Mouse (Mus musculus) heart, adult 2 months (tissue): ENCODE data around the gene Mfrp. TPM values are rescaled to one million over a fixed set of nuclear protein-coding genes. Genes with fewer than 3 reads are reported as not detected.

ENCODE experiments used
- DNase-seq, 2 experiments: peaks; one replicate each; pipeline ENCODE4 v3.0.0; 2021
- H3K27ac ChIP-seq: fragments of 200-600 bp; 2 replicates; pipeline ENCODE4 v1.8.1; 2022
- H3K27me3 ChIP-seq: fragments of 200-500 bp; 2 replicates; pipeline ENCODE4 v1.6.1; 2012; ENCODE audit warnings: mild to moderate bottlenecking, low read length, inconsistent platforms, mixed read lengths; ENCODE audit not compliant: control insufficient read depth, insufficient read depth
- H3K36me3 ChIP-seq: fragments of 200-500 bp; 2 replicates; pipeline ENCODE4 v1.6.1; 2012; ENCODE audit warnings: low read length, inconsistent platforms; ENCODE audit not compliant: control insufficient read depth, insufficient read depth
- H3K4me1 ChIP-seq: fragments of 200-500 bp; 2 replicates; pipeline ENCODE4 v1.6.1; 2011; ENCODE audit warnings: low read length; ENCODE audit not compliant: control insufficient read depth, insufficient read depth
- H3K4me3 ChIP-seq: fragments of 200-600 bp; 2 replicates; pipeline ENCODE4 v1.8.1; 2022
- H3K79me2 ChIP-seq: fragments of 200-500 bp; replicated peaks from 2 replicates; pipeline ENCODE4 v1.6.1; 2012; ENCODE audit warnings: mild to moderate bottlenecking, inconsistent platforms, low read length, moderate library complexity, mixed read lengths; ENCODE audit not compliant: control insufficient read depth, insufficient read depth
- H3K9ac ChIP-seq: fragments of 200-500 bp; 2 replicates; pipeline ENCODE4 v1.6.1; 2012; ENCODE audit warnings: low read depth, mild to moderate bottlenecking, control low read depth, inconsistent platforms, low read length, mixed read lengths
- CTCF ChIP-seq: fragments of 200-600 bp; IDR thresholded peaks from 2 replicates; pipeline ENCODE4 v1.8.1; 2022; ENCODE audit warnings: antibody characterized with exemption, mild to moderate bottlenecking, moderate library complexity
- EP300 ChIP-seq: fragments of 200-500 bp; IDR thresholded peaks from 2 replicates; pipeline ENCODE4 v1.6.1; 2011; ENCODE audit warnings: low read depth, low read length, control low read depth; ENCODE audit not compliant: insufficient read depth
- POLR2A ChIP-seq: fragments of 200-500 bp; IDR thresholded peaks from 2 replicates; pipeline ENCODE4 v1.6.1; 2011; ENCODE audit warnings: mild to moderate bottlenecking, low read depth, low read length, control low read depth; ENCODE audit not compliant: insufficient read depth
- WGBS: fragments of 180-500 bp; shearing (Covaris S2); methylation state at CpG from one replicate; pipeline ENCODE4 v1.1.7; 2018; 5-methylcytosine and 5-hydroxymethylcytosine counted together
- intact Hi-C: fragments of 180-260 bp; cut with DNase I; formaldehyde crosslinking; loops from one replicate; pipeline ENCODE4 v1.15.1; 2025
- polyA plus RNA-seq: library from polyadenylated mRNA; depleted of rRNA; stranded (reverse); fragments of >200 nt; gene quantifications from 2 replicates; pipeline ENCODE4 v1.2.3, GENCODE M21; 2012
- total RNA-seq, 2 experiments: library from RNA; stranded (reverse); gene quantifications; 2 replicates each; pipeline ENCODE4 v1.2.3; 2021

The Mfrp gene
- total and polyA plus RNA-seq, 3 experiments: 0.04 to 0.05 TPM; not detected in 1

DNA sequence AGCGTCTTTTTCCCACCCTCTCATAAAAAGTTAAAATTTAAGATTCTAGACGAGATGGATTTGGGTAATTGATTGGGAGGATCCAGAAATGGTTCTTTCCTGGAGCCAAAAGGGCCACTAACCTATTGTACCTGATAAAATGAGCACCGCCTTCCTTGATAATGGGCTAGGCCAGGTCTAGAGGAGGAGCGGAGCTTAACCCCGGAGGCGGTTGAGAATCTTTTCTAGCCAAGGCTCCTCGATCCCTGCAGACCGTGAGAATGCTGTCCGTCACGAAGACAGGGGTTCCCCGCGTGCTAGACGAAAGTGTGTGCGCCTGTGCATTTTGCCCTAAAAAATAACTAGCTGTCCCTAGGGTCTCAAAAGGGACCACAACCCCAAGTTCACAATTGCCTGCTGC lies 17.3 kb upstream of the Mfrp start:
- peak overlapping the region; percentile 90 for H3K27ac ChIP-seq
- H3K79me2 ChIP-seq: no peaks in the 10 kb centered on the region
- intact Hi-C loops: loop anchor here (2.0 to 10.0 kb wide), 2 partner anchors 25 to 401 kb away; partner anchors contain the start of gene Bcl9l
- peaks cover 3% of the 10 kb centered on the region for H3K36me3 ChIP-seq
- peak overlapping the region; percentile 61 for H3K9ac ChIP-seq
- TF ChIP-seq CTCF: no peak
- TF ChIP-seq EP300: no peak
- TF ChIP-seq POLR2A: no peak
- 4% methylated on average over 14 of the region's 14 CpGs for WGBS
- H3K27me3 ChIP-seq: no peaks in the 10 kb centered on the region
- H3K4me3 ChIP-seq: peak overlapping the region; percentile 62
- DNase-seq: no peak
- H3K4me1 ChIP-seq: peaks cover 12% of the 10 kb centered on the region

DNA sequence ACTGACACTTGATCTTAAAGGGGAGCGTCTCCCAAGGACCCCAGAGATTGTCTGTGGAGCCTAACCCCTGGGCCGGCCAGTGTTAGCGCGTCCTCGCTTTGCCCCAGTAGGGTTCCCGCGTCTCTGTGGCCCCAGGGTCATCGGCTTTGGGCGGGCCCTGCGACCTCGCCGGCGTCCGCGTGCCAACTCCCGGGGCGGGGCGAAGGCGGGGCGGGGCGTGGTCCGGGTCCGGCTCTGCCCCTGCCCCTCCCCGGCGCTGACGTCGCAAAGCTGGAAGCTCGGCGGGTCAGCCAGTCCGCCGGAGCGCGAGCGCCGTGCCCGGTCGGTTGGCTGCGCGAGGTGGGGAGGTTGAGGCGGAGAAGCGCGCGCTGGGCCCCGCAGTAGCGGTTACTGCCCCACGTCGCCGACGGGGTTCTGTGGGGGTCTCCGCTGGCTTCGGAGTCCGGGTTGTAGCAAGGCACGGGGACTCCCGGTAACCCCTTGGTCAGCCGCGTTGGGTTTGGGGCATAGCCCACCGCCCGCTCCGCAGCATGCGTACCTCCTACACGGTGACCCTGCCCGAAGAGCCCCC lies 16.8 kb upstream of the Mfrp start:
- Histone ChIP-seq H3K9ac (peak overlapping the region; percentile 97), H3K27ac (peak overlapping the region; percentile 90), H3K4me3 (peak overlapping the region; percentile 62), H3K4me1 (peaks cover 8% of the 10 kb centered on the region), H3K27me3 (no peaks in the 10 kb centered on the region), H3K79me2 (no peaks in the 10 kb centered on the region), H3K36me3 (peaks cover 5% of the 10 kb centered on the region)
- TF ChIP-seq CTCF: peak; percentile 7; the same call in 1 of the 2 replicates
- TF ChIP-seq POLR2A: peak; percentile 85
- 0 out of 2 replicates have a peak, but pooled peaks have one; percentile 5 for TF ChIP-seq EP300
- intact Hi-C loops: loop anchor here (2.0 to 10.0 kb wide), 2 partner anchors 24 to 400 kb away; partner anchors contain the start of gene Bcl9l
- peak; percentile 96 to 98 for DNase-seq
- WGBS: under 1% methylated on average over 62 of the region's 62 CpGs

DNA sequence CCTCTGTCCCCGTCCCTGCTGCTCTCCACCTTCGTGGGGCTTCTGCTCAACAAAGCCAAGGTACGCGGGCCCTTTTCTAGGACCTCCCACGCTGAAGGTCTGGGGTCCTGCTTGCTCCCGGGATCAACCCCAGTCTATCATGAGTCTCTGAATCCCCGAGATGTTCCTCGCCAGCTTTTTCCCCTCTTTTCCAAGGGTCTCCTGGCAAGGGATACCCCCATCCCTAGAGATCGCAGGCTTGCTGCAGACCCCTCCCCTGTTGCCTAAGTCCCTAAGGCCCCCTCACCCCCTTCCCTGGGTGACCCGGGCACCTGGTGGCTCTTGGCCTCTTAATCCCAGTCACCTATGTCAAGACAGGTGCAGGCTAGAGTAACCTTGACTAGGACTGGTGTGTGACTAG lies 16.3 kb upstream of the Mfrp start:
- 10% methylated on average over 10 of the region's 10 CpGs for WGBS
- TF ChIP-seq EP300 (no peak), CTCF (no peak), POLR2A (no peak)
- peak overlapping the region; percentile 97 for H3K9ac ChIP-seq
- peaks cover 7% of the 10 kb centered on the region for H3K36me3 ChIP-seq
- H3K4me3 ChIP-seq: peak overlapping the region; percentile 62
- H3K27ac ChIP-seq: peak overlapping the region; percentile 90
- no peaks in the 10 kb centered on the region for H3K79me2 ChIP-seq
- no peak for DNase-seq
- H3K27me3 ChIP-seq: no peaks in the 10 kb centered on the region
- peaks cover 5% of the 10 kb centered on the region for H3K4me1 ChIP-seq
- intact Hi-C loops: loop anchor here (2.0 to 10.0 kb wide), 2 partner anchors 24 to 400 kb away; partner anchors contain the start of gene Bcl9l

DNA sequence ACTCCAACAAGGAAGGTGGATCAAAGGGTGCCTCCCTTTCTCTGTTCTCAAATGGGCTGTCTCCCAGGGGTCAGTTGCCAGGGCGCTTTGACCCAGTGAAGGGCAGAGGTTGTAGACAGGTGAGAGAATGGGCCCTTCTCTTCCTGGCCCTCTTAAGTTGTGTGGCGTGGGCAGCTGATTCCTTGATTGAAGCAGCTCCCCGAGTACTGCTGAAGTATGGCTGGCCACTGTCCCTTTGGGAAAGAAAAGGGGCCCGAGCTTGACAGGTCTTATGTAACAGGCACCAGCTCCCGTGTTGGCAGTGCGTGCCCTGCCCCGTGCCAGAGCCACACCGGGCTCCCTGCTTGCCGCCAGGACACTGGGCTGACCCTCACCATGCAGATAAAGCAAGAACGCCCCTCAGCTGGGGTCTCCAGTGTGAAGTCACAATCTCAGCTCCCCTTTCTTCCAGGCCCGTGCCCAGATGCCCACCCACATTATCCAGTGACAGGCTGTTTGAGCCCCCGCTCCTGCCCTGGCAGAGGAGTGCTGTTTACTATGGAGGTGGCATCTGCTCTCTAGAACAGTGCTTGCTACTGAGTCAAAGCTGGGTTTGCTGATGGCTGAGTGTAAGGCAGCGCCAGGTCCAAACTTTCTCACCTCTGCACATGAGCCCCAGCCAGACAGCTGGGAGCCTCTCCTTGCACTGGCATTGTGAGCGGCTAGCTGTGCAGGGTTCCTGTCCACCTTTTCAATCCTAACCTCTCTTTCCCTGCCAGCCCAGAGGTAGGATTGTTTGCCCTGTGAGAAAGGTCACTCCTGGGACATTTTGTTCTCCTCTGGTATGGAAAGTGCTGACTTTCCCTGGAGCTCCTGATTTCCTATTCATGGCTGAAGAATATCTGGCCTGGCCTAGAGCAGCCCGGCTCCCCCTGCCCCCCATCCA lies 15.5 kb upstream of the Mfrp start:
- H3K4me1 ChIP-seq: peaks cover 5% of the 10 kb centered on the region
- H3K27ac ChIP-seq: peak overlapping the region; percentile 90
- intact Hi-C loops: loop anchor here (2.0 to 10.0 kb wide), 2 partner anchors 23 to 399 kb away; partner anchors contain the start of gene Bcl9l

DNA sequence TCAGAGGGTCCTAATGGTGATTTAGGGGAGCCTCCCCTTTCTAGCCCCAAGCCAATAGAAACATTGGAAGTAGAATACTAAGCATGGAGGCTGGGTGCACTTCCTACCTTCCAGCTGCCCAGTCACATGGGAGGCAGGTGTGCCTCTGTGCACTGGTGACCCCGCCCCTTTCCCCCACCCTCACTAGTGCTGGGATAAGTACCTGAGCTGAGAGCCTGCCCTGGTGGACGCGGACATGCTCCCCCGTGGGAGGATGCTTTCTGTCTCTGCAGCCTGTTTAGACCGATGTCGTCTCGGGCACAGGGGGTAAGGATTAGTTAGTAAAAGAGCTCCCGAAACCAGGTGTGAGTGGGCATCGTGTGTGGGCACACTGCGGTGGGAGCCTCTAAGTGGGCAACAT lies 14.6 kb upstream of the Mfrp start:
- peaks cover 7% of the 10 kb centered on the region; the same call in 1 of the 2 replicates for H3K36me3 ChIP-seq
- H3K27ac ChIP-seq: peak overlapping the region; percentile 90
- H3K79me2 ChIP-seq: no peaks in the 10 kb centered on the region
- H3K4me3 ChIP-seq: peak overlapping the region; percentile 19
- TF ChIP-seq POLR2A (peak; percentile 56; the same call in 1 of the 2 replicates), CTCF (no peak), EP300 (no peak)
- H3K9ac ChIP-seq: peak overlapping the region; percentile 59
- H3K4me1 ChIP-seq: peaks cover 5% of the 10 kb centered on the region
- intact Hi-C loops: loop anchor here (10.0 kb wide), 1 partner anchor 398 kb away; the partner anchor contains the start of gene Bcl9l
- DNase-seq: peak in 1 of 2 experiments; percentile 25
- H3K27me3 ChIP-seq: no peaks in the 10 kb centered on the region
- 53% methylated on average over 10 of the region's 10 CpGs for WGBS

More for the DNA sequence above, 15.5 kb upstream of the Mfrp start:
- WGBS: 59% methylated on average over 15 of the region's 15 CpGs
- Histone ChIP-seq H3K79me2 (no peaks in the 10 kb centered on the region), H3K9ac (peak overlapping the region; percentile 97), H3K27me3 (no peaks in the 10 kb centered on the region), H3K36me3 (peaks cover 7% of the 10 kb centered on the region), H3K4me3 (peak overlapping the region; percentile 62)
- TF ChIP-seq EP300: peak; percentile 34; the same call in 1 of the 2 replicates
- no peak for TF ChIP-seq CTCF
- TF ChIP-seq POLR2A: peak; percentile 77
- peak; percentile 75 to 85 for DNase-seq
